Mouse (Mus musculus): Measurements from ENCODE around the gene Nmi.

DNA sequence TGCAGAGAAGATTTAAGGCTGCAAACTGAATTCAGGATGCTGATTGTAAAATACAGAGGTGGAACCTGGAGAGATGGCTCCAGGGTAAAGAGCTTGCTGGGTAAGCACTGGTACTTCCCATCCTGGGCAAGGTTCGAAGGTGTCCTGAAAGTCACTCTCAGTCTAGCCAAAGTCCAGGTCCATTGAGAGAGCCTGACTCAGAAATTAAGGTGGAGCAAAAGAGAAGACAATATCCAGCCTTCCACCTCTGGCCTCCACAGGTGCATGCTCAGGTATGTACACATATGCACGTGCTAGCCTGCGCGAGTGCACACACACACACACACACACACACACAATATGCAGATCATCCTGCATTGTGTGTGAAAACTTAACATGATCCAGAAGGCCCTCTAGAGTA is 2.4 kb downstream of the Nmi start:
- TF ChIP-seq CTCF (IDR thresholded peaks at IDR 0.05; ENCODE audit: control insufficient read depth, insufficient read depth, insufficient read length): no peak
- TF ChIP-seq USF1 (IDR thresholded peaks at IDR 0.05; ENCODE audit: low read depth): no peak
- TF ChIP-seq CEBPB (IDR thresholded peaks at IDR 0.05; ENCODE audit: low read depth): no peak
- TF ChIP-seq MAX (IDR thresholded peaks at IDR 0.05): no peak

Measured in C2C12 (cell line).